Mouse (Mus musculus): ENCODE data around the gene Ccl2.

DNA sequence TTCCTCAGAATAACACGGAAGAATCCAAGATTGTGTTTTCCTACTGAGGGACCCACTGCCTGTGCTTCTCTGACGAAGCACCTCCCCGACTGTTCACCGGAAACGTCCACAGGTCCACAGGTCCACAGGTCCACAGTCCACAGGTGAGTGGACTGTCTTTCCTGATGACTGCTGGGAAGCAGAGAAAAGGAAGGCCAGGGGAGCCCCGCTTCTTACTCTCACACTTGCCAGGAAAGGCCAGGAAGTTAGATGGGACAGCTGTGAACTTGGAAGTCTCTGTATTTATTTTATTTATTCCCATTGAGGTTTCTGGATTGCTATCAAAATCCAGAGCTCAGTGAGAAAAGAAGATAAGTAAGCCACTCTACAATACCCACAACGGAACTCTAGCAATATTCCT, 18.5 kb downstream of the Ccl2 start:
- TF ChIP-seq ZC3H11A (IDR thresholded peaks at IDR 0.05; ENCODE audit: low read depth, low read length) (no peak), MAX (IDR thresholded peaks at IDR 0.05; ENCODE audit: low read length) (no peak), EP300 (IDR thresholded peaks at IDR 0.05; ENCODE audit: low read length) (no peak)

Data from CH12.LX (cell line).